Mouse (Mus musculus) frontal cortex, postnatal 14 days (tissue): Measurements from ENCODE around the gene Avpr2.
A peak's percentile ranks its signal among the peaks of the same experiment; 100 is the strongest.

Experiments used
- DNase-seq, 2 experiments: peaks; one replicate each; pipeline ENCODE4 v3.0.0; 2022; ENCODE audit warnings: low spot score in 2 of 2

The Avpr2 gene

DNA sequence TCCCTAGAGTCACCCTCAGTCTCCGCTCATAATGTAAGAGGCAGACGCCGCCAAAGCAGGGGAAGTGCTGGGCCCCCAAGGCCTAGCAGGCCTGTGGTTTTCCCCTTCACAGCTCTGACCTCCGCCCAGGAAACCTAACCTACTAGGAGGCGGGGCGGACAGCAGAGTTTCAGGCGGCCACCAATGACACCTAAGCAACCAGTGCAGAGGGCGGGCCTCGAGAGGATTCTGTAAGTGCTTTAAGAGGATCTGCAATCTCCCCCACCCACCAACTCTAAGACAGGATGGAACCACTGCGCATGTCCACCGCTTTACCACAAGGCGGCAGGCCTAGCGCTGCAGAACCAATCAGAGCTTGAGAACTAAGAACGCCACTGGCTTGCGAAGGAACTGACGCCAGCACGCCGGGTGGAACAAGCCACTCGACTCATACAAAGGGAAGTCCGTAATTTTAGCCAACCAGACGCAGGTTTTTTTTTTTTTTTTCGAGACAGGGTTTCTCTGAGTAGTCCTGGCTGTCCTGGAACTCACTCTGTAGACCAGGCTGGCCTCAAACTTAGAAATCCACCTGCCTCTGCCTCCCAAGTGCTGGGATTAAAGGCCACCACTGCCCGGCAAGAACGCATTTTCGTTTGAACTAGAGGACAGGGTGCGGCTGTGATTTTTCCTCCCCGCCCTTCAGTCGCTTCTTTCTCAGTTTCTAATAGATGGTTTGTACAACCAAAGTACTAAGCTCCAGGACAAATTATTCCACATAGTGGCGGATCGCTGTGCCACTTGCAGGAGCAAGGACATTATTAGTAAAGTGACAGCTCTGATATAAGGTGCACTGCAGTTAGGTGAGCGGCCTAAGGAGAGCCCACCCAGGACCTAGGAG is 23.2 kb downstream of the Avpr2 start:
- DNase-seq: peak; percentile 72 to 90

GRCm38 (mm10) chrX:73916945-73917344 is 25.0 kb downstream of the Avpr2 start:
- DNase-seq: no peak

DNA sequence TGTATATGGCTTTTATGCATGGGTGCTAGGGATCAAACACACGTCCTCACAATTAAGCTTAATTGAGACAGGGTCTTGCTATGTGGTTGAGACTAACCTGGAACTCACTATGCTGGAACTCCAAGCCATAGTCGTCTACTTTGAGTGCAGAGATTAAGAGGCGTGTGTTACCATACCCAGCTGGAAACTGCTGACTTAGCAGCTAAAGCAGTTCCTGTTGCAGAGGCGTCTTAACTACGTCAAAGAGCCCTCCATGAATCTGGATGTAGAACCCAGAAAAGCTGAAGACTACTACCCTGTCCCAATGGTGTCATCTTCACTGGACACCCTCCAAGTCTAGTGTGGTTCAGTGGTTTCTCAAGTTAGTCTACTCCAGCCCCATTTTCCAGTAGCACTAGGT is 26.7 kb downstream of the Avpr2 start:
- DNase-seq: no peak

DNA sequence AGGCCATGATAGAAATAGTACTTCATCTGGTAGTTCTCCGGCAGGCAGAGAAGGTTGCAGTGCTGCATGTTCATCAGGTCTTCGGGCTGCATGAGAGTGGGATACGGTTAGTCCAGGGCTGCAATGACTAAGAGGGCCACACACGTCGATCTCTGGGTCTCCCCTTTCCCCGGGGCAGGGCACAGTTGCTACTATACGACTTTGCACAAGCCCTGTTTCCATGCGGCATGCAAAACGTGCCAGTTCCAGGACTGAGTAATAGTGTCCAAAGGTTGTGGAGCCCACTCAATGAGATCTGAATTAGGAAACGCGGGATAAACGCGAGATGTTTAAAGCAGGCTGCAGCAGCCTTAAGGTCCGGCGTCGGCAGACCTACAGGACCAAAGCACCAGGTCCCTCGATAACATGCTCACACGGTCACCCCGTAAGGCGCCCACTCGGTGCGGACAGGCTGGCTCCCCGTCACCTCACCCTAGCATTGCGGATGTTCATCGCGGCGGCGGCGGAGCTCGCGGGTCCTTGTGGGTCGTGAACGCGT is 29.5 kb downstream of the Avpr2 start:
- DNase-seq: no peak

GRCm38 (mm10) chrX:73921823-73922549 is 30.1 kb downstream of the Avpr2 start, which contains the start of the genes Arhgap4 and Naa10:
Gene Arhgap4, minus strand, starts transcription at chrX:73921870.
Gene Naa10, minus strand, starts transcription at chrX:73921944.
- peak; percentile 82 for DNase-seq

GRCm38 (mm10) chrX:73922550-73922882 is 30.6 kb downstream of the Avpr2 start:
- no peak for DNase-seq

- DNase-seq: peak in 1 of 2 experiments; percentile 18
These were observed 38.6 kb downstream of the Avpr2 start, which contains the start of gene Renbp for GRCm38 (mm10) chrX:73930402-73931062. Gene Renbp, minus strand, starts transcription at chrX:73930850.

- no peak for DNase-seq
These were observed 40.0 kb downstream of the Avpr2 start for GRCm38 (mm10) chrX:73931871-73932270.

- DNase-seq: no peak
These were observed 50.0 kb downstream of the Avpr2 start for GRCm38 (mm10) chrX:73941860-73942259.

GRCm38 (mm10) chrX:73942294-73942693 is 50.4 kb downstream of the Avpr2 start:
- no peak for DNase-seq
